Mouse (Mus musculus): ENCODE results near the gene Cbx4.

Cbx4 gene
- long read RNA-seq, experiment 1, full-length matches to known transcripts, result 13 of 26 reads
- long read RNA-seq, experiment 1, partial matches to known transcripts, result 2 of 26 reads
- long read RNA-seq, experiment 1, other reads (novel, unspliced or antisense), result 11 of 26 reads
- long read RNA-seq, experiment 2, full-length matches to known transcripts, result 14 of 37 reads
- long read RNA-seq, experiment 2, partial matches to known transcripts, result 1 of 37 reads
- long read RNA-seq, experiment 2, other reads (novel, unspliced or antisense), result 22 of 37 reads

- intact Hi-C loops (cut with DNase I), result loop anchor here (2.0 kb wide), 1 partner anchor 100 kb away; no protein-coding TSS in a partner anchor
Observed at GRCm38 (mm10) chr11:119086144-119086971, at the start of gene Cbx4. TSS of gene Cbx4 (minus strand) at chr11:119086221.

- intact Hi-C loops (cut with DNase I), result no loop called here
Observed at GRCm38 (mm10) chr11:119134586-119134985, 48.6 kb upstream of the Cbx4 start.

DNA sequence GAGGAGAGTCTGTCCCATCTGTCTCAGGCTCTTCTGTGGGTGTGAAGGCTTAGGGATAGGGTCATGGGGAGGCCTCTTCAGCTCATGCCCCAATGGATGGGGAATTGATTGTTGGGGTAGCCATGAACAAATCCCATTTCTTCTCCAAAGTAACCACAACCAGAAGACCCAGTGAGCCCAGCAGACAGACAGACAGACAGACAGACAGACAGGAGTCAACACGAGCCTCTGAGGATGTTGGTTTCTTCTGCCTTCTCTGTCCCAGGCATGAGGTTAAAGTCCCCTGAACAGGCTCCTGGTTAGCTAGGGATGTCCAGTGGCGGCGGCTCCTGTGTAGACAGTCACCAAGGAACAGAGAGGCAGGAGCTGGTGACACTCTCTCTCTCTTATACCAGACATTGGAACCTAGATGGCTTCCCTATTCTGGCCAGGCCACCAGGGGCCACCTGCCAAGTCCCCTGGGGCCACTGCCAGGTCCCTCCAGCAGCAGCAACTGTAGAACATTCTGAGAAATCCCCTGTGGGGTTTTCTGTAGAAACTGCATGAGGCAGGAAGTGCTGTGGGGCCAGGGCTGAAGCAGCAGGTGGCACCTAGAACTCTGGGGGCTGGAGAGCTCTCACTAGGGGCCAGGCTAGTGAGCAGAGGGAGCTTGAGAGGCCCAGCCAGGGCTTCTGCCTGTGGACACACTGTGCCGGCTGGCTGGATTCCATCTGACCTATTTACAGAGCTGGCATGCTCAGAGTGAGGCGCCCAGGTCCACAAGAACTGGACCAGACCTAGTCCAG, 47.6 kb upstream of the Cbx4 start:
- intact Hi-C loops (cut with DNase I), result no loop called here

DNA sequence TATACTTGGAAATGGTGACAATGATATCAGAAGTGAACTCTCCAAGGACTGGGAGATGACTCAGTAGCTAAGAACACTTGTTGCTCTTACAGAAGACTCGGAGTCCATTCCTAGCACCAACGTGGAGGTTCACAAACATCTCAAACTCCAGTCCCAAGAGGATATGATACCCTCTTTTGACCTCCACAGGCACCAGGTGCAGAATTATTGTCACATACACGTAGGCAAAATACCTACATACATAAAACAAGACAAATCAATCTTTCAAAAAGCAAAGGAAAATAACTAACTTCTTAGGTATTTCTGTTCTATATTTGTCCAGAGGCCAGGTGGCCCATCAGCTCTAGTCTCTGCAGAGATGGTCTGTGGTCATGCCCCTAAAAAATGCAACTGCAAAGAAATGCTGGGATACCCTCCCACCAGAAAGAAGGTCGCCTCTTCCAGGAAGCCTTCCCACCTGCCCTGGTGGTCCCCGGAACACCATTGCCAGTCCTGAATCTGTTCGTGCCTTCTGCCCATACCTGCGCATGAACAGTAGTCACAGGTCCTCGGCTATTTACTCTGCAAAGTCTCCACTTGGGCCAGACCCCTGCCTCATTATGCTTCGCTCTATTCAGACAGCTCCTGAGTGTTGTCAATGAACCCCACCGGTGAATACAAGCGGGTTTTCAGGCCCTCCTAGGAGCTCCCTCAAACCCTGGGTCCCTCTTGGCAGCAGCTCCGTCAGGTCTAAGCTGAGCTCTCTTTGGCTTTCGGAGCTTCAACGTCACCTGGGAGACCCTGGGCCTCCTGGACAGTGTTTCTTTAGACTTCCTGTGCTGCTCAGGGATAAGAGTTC, 46.4 kb upstream of the Cbx4 start:
- intact Hi-C loops (cut with DNase I), result no loop called here

DNA sequence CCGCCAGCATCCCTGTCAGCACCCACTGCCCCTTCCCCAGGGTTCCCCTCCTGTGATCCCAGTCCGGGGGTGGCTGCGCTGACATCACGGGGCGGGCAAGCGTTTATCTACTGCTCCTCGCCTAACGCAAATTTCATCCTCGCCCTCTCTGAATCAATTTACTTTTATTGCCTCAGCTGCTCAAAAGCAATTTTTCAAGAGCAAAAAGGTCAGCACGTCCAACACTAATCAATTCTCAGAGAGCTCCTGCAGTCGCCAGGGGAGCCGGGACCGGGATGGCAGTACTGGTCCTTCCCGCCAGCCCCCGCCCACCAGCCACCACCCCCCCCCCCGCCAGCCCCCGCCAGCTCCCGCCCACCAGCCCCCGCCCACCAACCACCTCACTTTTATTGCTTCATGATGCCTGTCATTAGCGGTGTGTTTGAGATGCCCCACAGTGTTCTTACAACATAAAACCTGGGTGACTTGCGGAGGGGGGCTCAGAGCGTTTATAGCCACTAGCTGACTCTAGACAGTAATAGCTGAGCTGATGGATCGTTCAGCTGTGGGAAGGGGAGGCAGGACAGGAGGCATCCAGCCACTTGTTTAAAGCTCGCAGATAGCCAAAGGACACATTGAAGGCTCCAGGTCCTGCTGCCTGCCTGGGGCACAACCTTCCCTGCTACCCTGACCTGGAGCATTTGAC, 44.2 kb upstream of the Cbx4 start:
- intact Hi-C loops (cut with DNase I), result no loop called here

- intact Hi-C loops (cut with DNase I), result loop anchor here (5.0 kb wide), 2 partner anchors 58 to 77 kb away; no protein-coding TSS in a partner anchor
Observed at GRCm38 (mm10) chr11:119129281-119130058, 43.4 kb upstream of the Cbx4 start.

DNA sequence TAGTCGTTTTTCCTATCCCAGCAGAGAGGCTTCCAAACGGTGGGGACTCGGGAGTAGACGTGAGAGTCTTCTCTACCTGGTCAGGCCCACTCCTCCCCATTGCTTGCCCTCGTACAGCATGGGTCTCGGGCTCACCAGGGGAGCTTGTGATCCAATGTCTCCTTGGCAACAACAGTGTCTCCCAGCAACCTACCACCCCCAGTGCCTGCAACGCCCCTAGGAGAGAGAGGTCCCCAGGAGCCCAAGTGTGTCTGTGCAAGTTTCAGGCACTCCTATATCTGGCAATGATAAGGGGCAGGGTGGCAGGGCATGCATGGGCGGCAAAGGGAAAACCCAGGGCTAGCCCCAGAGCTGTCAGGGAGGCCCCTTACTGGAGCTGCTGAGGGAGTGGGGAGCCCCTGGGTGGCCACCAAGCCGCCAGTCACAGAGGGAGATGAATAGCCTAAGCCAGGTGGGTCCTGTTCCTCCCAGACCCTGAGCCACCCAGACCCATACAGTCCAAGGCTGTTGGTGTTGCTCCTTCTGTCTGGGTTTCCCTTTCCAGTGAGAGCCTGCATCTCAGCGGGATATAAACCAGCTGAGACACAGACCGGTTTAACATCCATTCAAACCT, 42.8 kb upstream of the Cbx4 start:
- intact Hi-C loops (cut with DNase I), result loop anchor here (5.0 kb wide), 2 partner anchors 59 to 76 kb away; no protein-coding TSS in a partner anchor

- intact Hi-C loops (cut with DNase I), result loop anchor here (2.0 to 5.0 kb wide), 3 partner anchors 37 to 76 kb away; no protein-coding TSS in a partner anchor
Observed at GRCm38 (mm10) chr11:119127686-119128473, 41.9 kb upstream of the Cbx4 start.

- intact Hi-C loops (cut with DNase I), result loop anchor here (2.0 to 5.0 kb wide), 3 partner anchors 36 to 75 kb away; no protein-coding TSS in a partner anchor
Observed at GRCm38 (mm10) chr11:119127147-119127546, 41.1 kb upstream of the Cbx4 start.

DNA sequence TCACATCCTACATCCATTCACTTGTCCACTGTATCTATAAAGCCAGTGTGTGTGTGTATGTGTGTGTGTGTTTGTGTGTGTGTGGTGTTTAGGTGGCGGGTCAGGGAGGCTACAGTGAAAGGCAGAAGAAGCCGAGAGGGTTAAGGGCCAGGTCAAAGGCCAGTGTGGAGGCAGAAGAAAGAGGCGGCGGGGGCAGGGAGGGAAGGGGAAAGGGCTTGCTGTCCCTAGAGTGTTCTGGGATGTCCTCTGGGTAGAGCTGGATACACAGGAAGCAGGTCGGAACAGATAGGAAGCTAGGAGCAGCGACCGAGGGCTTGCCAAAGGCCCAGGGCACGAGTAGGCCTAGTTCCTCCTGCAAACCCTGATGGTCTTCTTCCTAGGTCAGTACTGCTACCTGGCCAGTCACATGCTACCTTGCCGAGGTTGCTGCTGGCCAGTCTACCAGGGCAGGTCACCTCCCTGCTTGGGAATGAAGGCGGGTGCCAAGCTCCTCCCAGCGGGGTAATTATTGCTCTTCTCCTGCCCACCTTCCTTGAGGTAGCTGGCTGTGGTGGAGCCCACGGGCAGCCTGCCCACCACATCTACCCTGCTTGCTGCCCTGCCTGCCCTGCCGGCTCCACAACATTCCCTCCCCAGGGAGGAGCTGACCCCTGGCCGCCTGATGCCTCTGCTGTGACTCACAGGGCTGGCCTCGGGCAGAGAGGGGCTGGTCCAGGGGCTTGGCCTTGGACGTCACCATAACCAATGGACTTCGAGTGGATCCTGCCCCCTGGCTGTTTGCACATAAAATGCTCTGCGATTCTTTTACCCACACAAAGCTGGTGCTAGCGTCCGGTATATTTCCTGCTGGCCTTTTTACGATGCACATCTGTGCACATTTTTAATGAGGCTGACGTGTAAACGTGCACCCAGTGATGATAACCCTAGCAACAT, 40.2 kb upstream of the Cbx4 start:
- intact Hi-C loops (cut with DNase I), result loop anchor here (2.0 to 5.0 kb wide), 3 partner anchors 35 to 74 kb away; no protein-coding TSS in a partner anchor

GRCm38 (mm10) chr11:119124536-119124935, 38.5 kb upstream of the Cbx4 start:
- intact Hi-C loops (cut with DNase I), result no loop called here

GRCm38 (mm10) chr11:119123522-119124319, 37.7 kb upstream of the Cbx4 start:
- intact Hi-C loops (cut with DNase I), result no loop called here

DNA sequence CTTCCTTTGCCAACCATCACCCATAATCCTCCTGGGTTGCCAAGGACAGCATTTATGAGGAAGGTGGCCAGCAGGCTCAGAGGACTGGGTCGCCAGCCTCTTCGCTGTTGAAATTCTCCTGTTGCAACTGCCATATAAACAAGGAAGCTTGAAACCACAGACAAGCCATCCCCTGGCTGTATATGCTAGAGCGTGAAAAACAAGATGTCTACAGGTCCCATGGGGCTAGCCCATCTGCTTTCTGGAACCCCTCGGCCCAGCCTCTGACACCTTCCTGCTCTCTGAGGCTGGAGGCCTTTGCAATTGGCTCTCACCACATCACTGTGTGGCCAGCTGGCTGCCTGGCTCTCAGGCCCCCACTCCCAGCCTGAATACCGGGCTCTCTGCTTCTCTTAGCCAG, 36.4 kb upstream of the Cbx4 start:
- intact Hi-C loops (cut with DNase I), result no loop called here

DNA sequence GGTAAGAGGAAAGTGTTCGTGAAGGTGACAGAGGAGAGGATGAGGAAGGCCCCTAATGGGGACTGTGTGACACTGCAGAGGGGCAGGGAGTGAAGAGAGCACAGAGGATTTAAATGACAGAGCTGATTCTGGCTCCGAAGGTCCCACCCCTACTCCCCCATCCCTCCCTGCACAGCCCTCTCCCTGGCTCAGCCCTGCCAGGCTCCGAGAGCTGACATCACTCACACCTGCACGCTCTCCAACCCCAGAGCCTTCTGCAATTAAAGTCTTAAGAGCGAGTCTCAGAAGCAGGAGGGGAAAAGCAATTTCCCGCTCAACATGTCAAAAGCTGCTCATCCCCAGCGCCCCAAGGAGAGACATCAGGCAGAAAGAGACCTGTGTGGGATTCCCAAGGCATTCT, 32.9 kb upstream of the Cbx4 start:
- intact Hi-C loops (cut with DNase I), result no loop called here

- intact Hi-C loops (cut with DNase I), result no loop called here
Observed at GRCm38 (mm10) chr11:119117945-119118344, 31.9 kb upstream of the Cbx4 start.

GRCm38 (mm10) chr11:119116992-119117391, 31.0 kb upstream of the Cbx4 start:
- intact Hi-C loops (cut with DNase I), result no loop called here

All from adrenal gland (tissue).